Mouse (Mus musculus): Measurements from ENCODE around the gene Ets1.

Gene Ets1

GRCm38 (mm10) chr9:32666611-32667517, 30.8 kb downstream of the Ets1 start:
- DNase-seq (ENCODE audit: low spot score in 2 of 2), result no peak

GRCm38 (mm10) chr9:32667518-32667908, 31.5 kb downstream of the Ets1 start:
- DNase-seq (ENCODE audit: low spot score in 2 of 2), result no peak

DNA sequence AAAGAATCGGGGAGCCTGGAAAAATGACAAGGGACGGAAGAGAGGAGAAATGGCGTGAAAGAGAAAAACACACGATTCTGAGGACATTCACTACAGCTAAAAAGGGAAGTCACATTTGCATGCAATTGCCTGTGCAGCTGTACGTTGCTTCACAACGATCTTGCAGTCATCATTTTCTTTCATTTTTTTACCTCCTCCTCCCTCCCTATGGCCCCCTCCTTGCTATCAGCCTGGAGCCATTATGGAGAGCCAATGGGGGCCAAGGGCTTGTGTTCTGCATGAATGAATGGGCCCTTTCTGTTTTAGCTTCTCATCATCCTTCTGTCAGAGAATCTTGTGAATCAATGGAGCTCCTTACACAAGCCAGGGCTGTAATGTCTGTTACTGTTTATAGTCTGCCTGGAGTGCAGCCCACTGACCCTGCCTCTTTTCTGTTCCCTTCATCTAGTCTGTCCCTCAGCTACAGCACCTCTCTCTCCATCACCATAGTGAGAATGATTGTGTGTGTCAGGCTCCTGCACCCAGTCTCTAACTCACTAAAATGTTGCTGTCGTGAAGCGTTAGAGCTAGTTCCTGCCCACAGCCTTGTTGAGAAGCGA, 32.2 kb downstream of the Ets1 start:
- no peak for DNase-seq (ENCODE audit: low spot score in 2 of 2)

DNA sequence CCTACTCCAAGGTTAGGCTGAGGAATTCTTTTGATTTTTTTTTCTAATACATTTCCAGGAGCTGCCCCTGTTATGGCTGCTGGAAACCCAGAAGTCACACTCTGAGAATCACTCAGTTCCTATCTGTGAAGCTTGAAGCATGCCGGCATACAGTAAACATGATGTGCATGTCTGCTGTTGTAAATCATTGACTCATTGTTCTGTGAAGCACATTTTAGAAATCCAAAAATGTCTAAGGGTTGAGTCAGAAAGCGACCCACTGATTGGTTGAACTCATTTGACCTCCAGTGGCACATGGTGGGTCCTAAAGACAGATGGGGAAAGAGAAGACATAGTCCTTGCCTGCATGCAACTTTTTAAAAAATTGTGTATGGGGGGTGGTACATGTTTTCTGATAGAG, 33.4 kb downstream of the Ets1 start:
- no peak for DNase-seq (ENCODE audit: low spot score in 2 of 2)

GRCm38 (mm10) chr9:32671970-32672859, 36.2 kb downstream of the Ets1 start:
- DNase-seq (ENCODE audit: low spot score in 2 of 2), result no peak

DNA sequence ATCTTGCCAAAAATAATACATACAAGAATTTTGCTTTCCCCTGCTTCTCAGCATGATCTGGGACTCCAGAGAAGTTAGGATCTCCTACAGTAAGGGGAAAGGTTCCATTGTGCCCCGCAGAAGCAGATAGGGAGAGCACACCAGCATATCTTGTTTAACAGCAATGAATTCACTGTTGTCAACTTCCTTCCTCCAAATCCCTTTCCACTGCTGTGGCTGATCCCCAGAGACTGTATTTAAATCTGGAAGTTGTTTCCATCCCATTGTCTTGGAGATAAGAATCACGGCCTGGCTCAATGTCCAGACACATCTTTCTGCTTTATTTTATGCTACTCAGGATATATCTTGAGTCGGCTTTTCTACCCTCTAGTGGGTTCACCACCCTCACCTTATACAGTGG, 37.9 kb downstream of the Ets1 start:
- no peak for DNase-seq (ENCODE audit: low spot score in 2 of 2)

DNA sequence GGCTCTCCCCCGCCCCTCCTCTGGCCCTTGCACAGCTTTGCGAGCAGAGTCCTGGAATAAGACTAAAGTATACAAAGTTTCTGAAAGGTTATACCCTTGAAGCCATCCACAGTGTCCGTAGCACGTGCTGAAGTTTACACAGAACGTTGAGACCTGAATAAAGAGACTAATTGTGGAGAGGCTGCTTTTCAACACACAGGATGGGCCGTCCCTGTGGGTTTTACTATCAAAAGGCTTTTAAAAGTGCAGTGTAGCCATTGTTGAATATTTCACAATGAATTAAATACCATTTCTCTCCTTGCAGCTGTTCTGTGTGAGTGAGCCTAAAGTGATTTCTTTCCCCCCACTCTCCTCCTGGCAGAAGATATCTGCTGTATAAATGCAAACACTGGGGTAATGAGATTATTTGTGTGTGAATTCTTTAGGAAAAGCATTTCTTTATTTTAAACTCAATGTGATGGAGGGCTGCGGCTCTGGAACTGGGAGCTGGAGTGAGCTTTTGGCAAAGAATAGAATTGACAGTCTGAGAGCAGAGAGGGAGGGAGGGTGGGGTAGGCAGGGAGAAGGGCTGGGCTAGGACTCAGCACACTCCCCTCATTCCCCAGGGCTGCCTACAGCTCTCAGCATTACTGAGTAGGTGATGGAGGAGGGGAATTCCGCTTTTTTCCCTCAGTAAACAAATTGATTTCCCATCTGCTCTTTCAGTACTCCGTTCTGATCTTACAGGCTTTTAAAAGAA, 39.8 kb downstream of the Ets1 start:
- no peak for DNase-seq (ENCODE audit: low spot score in 2 of 2)

DNA sequence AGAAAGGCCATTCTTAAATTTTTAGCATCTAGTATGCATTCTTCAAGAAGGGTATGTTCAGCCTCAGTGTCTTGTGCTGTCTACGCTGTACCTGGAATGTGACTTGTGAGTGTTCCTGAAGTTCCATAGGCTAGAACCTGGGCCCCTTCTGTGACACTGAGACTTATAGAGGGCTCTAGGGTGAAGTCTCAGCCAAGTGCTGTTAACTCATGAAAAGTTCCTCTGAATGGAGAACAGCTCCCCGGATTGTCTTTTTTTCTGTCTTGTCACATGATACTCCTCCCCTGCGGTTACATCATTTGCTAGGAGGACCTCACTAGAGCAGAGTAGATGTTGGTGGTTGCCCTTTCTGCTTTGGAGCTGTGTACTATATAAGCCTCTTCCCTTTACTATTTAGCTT, 40.5 kb downstream of the Ets1 start:
- DNase-seq (ENCODE audit: low spot score in 2 of 2), result no peak

GRCm38 (mm10) chr9:32677646-32678045, 41.6 kb downstream of the Ets1 start:
- no peak for DNase-seq (ENCODE audit: low spot score in 2 of 2)

GRCm38 (mm10) chr9:32678120-32678757, 42.2 kb downstream of the Ets1 start:
- no peak for DNase-seq (ENCODE audit: low spot score in 2 of 2)

DNA sequence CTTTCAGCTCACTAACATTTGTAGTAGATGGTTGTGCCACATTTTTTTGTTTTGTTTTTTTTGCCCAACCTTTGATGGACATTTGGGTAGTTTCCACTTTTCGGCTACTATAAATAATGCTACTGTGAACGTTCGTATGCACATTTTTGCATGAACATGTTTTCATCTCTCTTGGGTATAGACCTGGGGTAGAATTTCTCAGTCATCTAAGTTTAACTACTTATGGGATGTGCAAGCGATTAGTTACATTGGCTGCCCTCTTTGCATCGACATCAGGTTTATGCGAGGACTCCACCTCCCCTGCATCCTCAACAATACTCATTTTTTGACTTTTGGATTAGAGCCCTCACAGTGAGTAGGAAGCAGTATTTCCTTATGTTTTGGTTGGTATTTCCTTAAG, 43.5 kb downstream of the Ets1 start:
- no peak for DNase-seq (ENCODE audit: low spot score in 2 of 2)

GRCm38 (mm10) chr9:32680201-32680600, 44.2 kb downstream of the Ets1 start:
- DNase-seq (ENCODE audit: low spot score in 2 of 2), result no peak

GRCm38 (mm10) chr9:32685793-32686558, 50.0 kb downstream of the Ets1 start:
- DNase-seq (ENCODE audit: low spot score in 2 of 2), result no peak

DNA sequence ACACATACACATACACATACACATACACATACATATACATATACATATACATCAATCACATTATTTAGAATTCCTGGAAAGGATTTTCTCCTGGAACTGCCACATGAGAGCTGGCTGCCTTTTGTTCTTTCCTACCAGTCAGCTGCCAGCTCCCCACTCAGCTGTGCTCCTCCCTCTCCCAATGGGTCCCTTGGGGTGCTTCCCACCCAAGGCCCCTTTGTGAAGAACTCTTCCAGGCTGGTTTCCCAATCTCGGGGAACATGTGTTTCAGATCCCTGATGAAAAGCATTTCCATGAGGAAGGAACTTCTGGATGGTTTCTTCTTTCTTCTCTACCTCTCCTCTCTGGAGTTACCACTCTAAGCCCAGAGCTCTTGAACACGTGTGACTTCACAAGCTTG, 52.3 kb downstream of the Ets1 start:
- DNase-seq (ENCODE audit: low spot score in 2 of 2), result no peak

DNA sequence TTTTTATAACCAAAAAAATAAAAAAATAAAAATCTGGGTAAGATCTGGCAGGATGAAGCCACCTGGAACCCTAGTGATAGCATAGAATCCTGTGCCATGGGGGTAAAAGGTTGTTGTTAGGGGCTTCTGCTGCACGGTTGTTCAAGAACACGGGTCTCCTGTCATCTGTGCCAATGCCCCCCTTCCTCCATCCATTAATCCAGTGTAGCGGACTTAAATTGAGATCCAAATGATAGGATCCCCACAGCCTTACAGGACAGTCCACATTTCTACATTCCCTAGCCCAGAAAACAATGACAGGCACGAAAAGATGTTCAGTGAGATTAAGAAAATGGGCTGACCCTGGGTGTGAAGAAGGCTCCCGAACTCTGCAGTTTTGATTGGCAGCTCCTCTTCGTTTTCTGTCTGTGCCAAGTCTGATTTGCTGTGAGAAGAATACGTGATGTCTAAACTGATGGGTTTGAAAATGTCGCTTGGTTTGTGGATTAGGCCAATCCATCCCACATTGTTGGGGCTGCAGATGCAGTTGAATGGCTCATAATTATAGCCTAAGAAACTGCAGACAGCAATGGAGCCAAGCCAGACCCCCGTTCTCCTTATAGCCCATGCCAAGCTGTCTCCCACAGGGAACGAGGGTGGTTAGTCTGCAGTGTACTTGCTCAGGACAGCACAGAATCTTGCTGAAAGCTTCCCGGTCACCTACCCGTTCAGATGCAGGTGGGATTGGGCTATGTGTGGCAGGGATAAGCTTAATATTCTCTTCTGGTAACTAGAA, 55.3 kb downstream of the Ets1 start:
- DNase-seq (ENCODE audit: low spot score in 2 of 2), result no peak

DNA sequence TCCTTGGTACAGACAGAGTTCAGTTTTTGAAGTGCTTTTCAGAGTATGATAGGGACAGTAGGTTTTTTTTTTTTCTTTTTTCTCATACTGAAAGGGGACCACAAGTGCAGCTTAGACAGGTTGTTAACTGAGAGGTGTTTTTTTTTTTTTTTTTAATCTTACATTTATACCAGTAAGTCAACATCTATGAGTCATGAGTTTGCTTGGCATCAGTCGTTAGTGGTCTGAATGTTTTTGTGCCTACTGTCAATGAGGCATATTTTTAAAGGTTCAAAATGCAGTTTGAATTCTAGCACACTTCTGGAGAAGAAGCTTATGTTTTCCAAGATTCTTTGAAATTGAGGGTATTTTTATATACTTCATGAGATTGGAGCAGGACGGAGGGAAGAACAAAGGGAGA, 56.9 kb downstream of the Ets1 start:
- DNase-seq (ENCODE audit: low spot score in 2 of 2), result no peak

- no peak for DNase-seq (ENCODE audit: low spot score in 2 of 2)
These were observed 57.4 kb downstream of the Ets1 start for GRCm38 (mm10) chr9:32693411-32693810.

- DNase-seq (ENCODE audit: low spot score in 2 of 2), result no peak
These were observed 58.2 kb downstream of the Ets1 start for GRCm38 (mm10) chr9:32694111-32694824.

DNA sequence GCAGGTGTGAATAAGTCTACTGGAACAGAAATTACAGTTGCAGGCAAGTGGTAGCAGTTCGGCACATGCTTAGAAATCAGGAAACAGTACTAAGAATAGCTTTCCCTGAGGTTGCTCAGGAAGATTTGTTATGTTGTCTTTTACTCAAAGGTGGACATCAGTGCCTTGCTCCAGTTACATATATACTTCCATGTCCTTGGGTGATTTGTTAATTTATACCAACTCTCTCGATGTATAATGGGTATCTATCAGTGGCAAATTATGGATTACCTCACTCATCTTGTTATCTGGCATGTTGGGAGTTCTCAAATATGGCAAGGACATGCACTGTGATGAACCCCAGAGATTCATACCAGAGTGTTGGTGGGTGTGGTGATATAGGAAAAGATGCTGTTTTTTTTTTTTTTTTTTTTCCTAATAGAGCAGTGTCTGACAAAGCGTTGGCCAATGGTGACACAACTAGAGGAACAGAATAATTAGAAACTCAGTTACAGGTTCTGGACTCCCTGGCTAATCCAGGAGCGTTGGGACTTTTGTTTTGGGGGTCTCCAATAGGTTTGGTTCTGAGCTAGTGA, 59.0 kb downstream of the Ets1 start:
- DNase-seq (ENCODE audit: low spot score in 2 of 2), result no peak
